Mouse (Mus musculus) left cerebral cortex, adult 2 months (tissue): ENCODE results near the gene Gpr61. TPM values are rescaled to one million over a fixed set of nuclear protein-coding genes. Genes with fewer than 3 reads are reported as not detected.

Source experiments
- DNase-seq, 2 experiments: peaks; one replicate each; pipeline ENCODE4 v3.0.0; 2021 to 2022; ENCODE audit warnings: low spot score in 2 of 2, mixed read lengths in 1 of 2; ENCODE audit errors: extremely low spot score in 1 of 2
- H3K27ac ChIP-seq: fragments of 200-600 bp; 2 replicates; pipeline ENCODE4 v1.8.1; 2022
- H3K4me3 ChIP-seq: fragments of 200-600 bp; 2 replicates; pipeline ENCODE4 v1.8.1; 2022
- CTCF ChIP-seq: fragments of 200-600 bp; IDR thresholded peaks from 2 replicates; pipeline ENCODE4 v1.8.1; 2022; ENCODE audit warnings: antibody characterized with exemption, mild to moderate bottlenecking, moderate library complexity
- intact Hi-C: fragments of 180-260 bp; cut with DNase I; formaldehyde crosslinking; loops from one replicate; pipeline ENCODE4 v1.15.1; 2025
- long read RNA-seq, 2 experiments: library from polyadenylated mRNA; stranded (forward); transcript quantifications; one replicate each; pipeline ENCODE4 v2.0.0; 2021; ENCODE audit warnings: borderline mapping rate in 2 of 2
- total RNA-seq, 2 experiments: library from RNA; stranded (reverse); gene quantifications; 2 replicates each; pipeline ENCODE4 v1.2.3; 2021

Gene Gpr61
- 10 to 100 TPM; 17.0 to 19.0 TPM for total RNA-seq
- long read RNA-seq, experiment 1, partial matches to known transcripts = 0 of 6 reads
- long read RNA-seq, experiment 1, other reads (novel, unspliced or antisense) = 1 of 6 reads
- long read RNA-seq, experiment 2, partial matches to known transcripts = 0 of 4 reads
- long read RNA-seq, experiment 2, other reads (novel, unspliced or antisense) = 0 of 4 reads

GRCm38 (mm10) chr3:108154656-108155055, at the start of gene Gpr61:
Gene Gpr61 (minus strand): TSS chr3:108154882.
- H3K4me3 ChIP-seq = peak within 1 kb of the TSS; percentile 73
- TF ChIP-seq CTCF = no peak
- peak; percentile 69 to 73 for DNase-seq
- intact Hi-C loops = no loop called here
- H3K27ac ChIP-seq = peak within 1 kb of the TSS; percentile 96

GRCm38 (mm10) chr3:108204470-108204869, 49.8 kb upstream of the Gpr61 start:
- intact Hi-C loops = loop anchor here (1.0 kb wide), 1 partner anchor 40 kb away; no protein-coding TSS in a partner anchor
- peak overlapping the region; percentile 96 for H3K27ac ChIP-seq
- peak in 1 of 2 experiments; percentile 17 for DNase-seq
- no peak overlapping the region for H3K4me3 ChIP-seq
- TF ChIP-seq CTCF = no peak

GRCm38 (mm10) chr3:108203621-108204325, 49.1 kb upstream of the Gpr61 start:
- intact Hi-C loops = loop anchor here (1.0 kb wide), 1 partner anchor 39 kb away; no protein-coding TSS in a partner anchor
- peak overlapping the region; percentile 96 for H3K27ac ChIP-seq
- peak; percentile 76 to 86 for DNase-seq
- no peak overlapping the region for H3K4me3 ChIP-seq
- peak; percentile 90 for TF ChIP-seq CTCF

GRCm38 (mm10) chr3:108203212-108203611, 48.5 kb upstream of the Gpr61 start:
- Histone ChIP-seq H3K27ac (peak overlapping the region; percentile 96), H3K4me3 (no peak overlapping the region)
- DNase-seq = no peak
- intact Hi-C loops = no loop called here
- TF ChIP-seq CTCF = no peak

- intact Hi-C loops = no loop called here
- H3K27ac ChIP-seq = peak overlapping the region; percentile 96
- H3K4me3 ChIP-seq = no peak overlapping the region
- DNase-seq = no peak
- no peak for TF ChIP-seq CTCF
Measured at GRCm38 (mm10) chr3:108202506-108202905, 47.8 kb upstream of the Gpr61 start.

GRCm38 (mm10) chr3:108200329-108201323, 45.9 kb upstream of the Gpr61 start, which contains the start of gene Cyb561d1:
Gene Cyb561d1 (minus strand): TSS chr3:108201212.
- TF ChIP-seq CTCF = peak; percentile 70
- peak within 1 kb of the TSS; percentile 96 for H3K27ac ChIP-seq
- peak; percentile 84 to 86 for DNase-seq
- H3K4me3 ChIP-seq = peak within 1 kb of the TSS; percentile 72
- intact Hi-C loops = loop anchor here (1.0 kb wide), 1 partner anchor 10 kb away; the partner anchor contains the start of gene Atxn7l2

- DNase-seq = peak in 1 of 2 experiments; percentile 12
- intact Hi-C loops = no loop called here
- no peak for TF ChIP-seq CTCF
- peak overlapping the region; percentile 96 for H3K27ac ChIP-seq
- no peak overlapping the region for H3K4me3 ChIP-seq
Measured at GRCm38 (mm10) chr3:108199231-108199630, 44.5 kb upstream of the Gpr61 start.

GRCm38 (mm10) chr3:108197066-108197497, 42.4 kb upstream of the Gpr61 start:
- Histone ChIP-seq H3K4me3 (peak overlapping the region; percentile 29), H3K27ac (peak overlapping the region; percentile 97)
- no peak for TF ChIP-seq CTCF
- intact Hi-C loops = no loop called here
- peak; percentile 79 to 82 for DNase-seq

GRCm38 (mm10) chr3:108195941-108196590, 41.4 kb upstream of the Gpr61 start:
- intact Hi-C loops = no loop called here
- peak overlapping the region; percentile 97 for H3K27ac ChIP-seq
- peak in 1 of 2 experiments; percentile 41 for DNase-seq
- TF ChIP-seq CTCF = no peak
- H3K4me3 ChIP-seq = no peak overlapping the region

- intact Hi-C loops = no loop called here
- no peak for TF ChIP-seq CTCF
- H3K27ac ChIP-seq = peak overlapping the region; percentile 97
- DNase-seq = no peak
- H3K4me3 ChIP-seq = no peak overlapping the region
Measured at GRCm38 (mm10) chr3:108195287-108195686, 40.6 kb upstream of the Gpr61 start.

- Histone ChIP-seq H3K4me3 (no peak overlapping the region), H3K27ac (peak overlapping the region; percentile 22)
- DNase-seq = no peak
- intact Hi-C loops = no loop called here
- no peak for TF ChIP-seq CTCF
Measured at GRCm38 (mm10) chr3:108193686-108194085, 39.0 kb upstream of the Gpr61 start.
